Comparison of ENCODE assay signal across 28 mouse cellular contexts in genomic region chr1:21035878-21036277, GRCm38 (mm10). TPM values are rescaled to one million over a fixed set of nuclear protein-coding genes. Genes with fewer than 3 reads are reported as not detected.
DNase-seq lines count a peak whose midpoint lies in the region; ATAC-seq and TF ChIP-seq lines count a peak whose summit lies in the region.
"Had no signal": no experiment of that assay in that cellular context is flagged by ENCODE, and none has a peak within 500 bp of the region (broad histone marks: within the 10 kb centered on the region; RNA-seq: fewer than 3 reads in every experiment).

No protein-coding gene starts in this region.

- DNase-seq in layer of hippocampus, adult 9-11 months, result peak; percentile 6
- DNase-seq in layer of hippocampus, adult 9-10 months (ENCODE audit: low spot score), result no peak
- DNase-seq in spleen, postnatal 36 days (ENCODE audit: low spot score in 2 of 2), result peak; percentile 44
- DNase-seq in spleen, adult 12 weeks (ENCODE audit: low spot score), result no peak
- no peak for DNase-seq in adipocyte (ENCODE audit: low spot score)
- DNase-seq in cerebellum, adult 2 months, result no peak
- DNase-seq in adrenal gland, postnatal 4 days (ENCODE audit: low spot score in 2 of 2), result no peak
- DNase-seq: adrenal gland, postnatal 10 days; cerebellum, adult 9-10 months; forebrain, postnatal 0 days; gastrocnemius, postnatal 25 days; heart, postnatal 4 days; kidney, adult 9 months; kidney, postnatal 14 days; layer of hippocampus, postnatal 36 days; liver, embryonic 13.5 days; lung, embryonic 14.5 days; midbrain, embryonic 14.5 days; retina, postnatal 1 day had no signal

- H3K27ac ChIP-seq in cerebellum, adult 2 months (ENCODE audit: insufficient read depth, low read length), result no peak overlapping the region
- H3K27ac ChIP-seq: embryonic facial prominence, embryonic 12.5 days; hindbrain, embryonic 15.5 days; intestine, embryonic 15.5 days; limb, embryonic 13.5 days; liver, embryonic 13.5 days; neural tube, embryonic 13.5 days had no signal

- H3K4me1 ChIP-seq in cerebellum, adult 2 months (ENCODE audit: control insufficient read depth, insufficient read depth, low read length), result no peaks in the 10 kb centered on the region
- H3K4me1 ChIP-seq: hindbrain, embryonic 15.5 days; liver, embryonic 13.5 days; neural tube, embryonic 13.5 days had no signal

- TF ChIP-seq CTCF in cerebellum, adult 2 months (IDR thresholded peaks at IDR 0.05; ENCODE audit: borderline replicate concordance, insufficient read depth, low read depth, low read length), result no peak

- whole genome bisulfite sequencing in cerebellum, adult 2 months, result 82% methylated on average over 6 of the region's 6 CpGs

- TF ChIP-seq POLR2A in cerebellum, adult 2 months (IDR thresholded peaks at IDR 0.05; ENCODE audit: borderline replicate concordance, insufficient read depth, low read length), result no peak

- H3K4me3 ChIP-seq in cerebellum, adult 2 months (replicated peaks; ENCODE audit: insufficient read depth, low read depth, low read length), result no peak overlapping the region
- H3K4me3 ChIP-seq: embryonic facial prominence, embryonic 12.5 days; hindbrain, embryonic 15.5 days; intestine, embryonic 15.5 days; limb, embryonic 13.5 days; liver, embryonic 13.5 days; megakaryocyte, embryonic 14.5 days; myocyte; neural tube, embryonic 13.5 days had no signal

- H3K27me3 ChIP-seq in cerebellum, adult 2 months (ENCODE audit: control insufficient read depth, insufficient read depth, low read length), result no peaks in the 10 kb centered on the region
- H3K27me3 ChIP-seq: embryonic facial prominence, embryonic 12.5 days; hindbrain, embryonic 15.5 days; intestine, embryonic 15.5 days; limb, embryonic 13.5 days; liver, embryonic 13.5 days; megakaryocyte, embryonic 14.5 days; neural tube, embryonic 13.5 days had no signal

- peak; percentile 78 for ATAC-seq in megakaryocyte, adult 5-6 weeks (ENCODE audit: poor library complexity, severe bottlenecking)
- ATAC-seq: activated CD4-positive, CD25-positive, alpha-beta regulatory T cell, adult 4 months; forebrain, postnatal 0 days; intestine, embryonic 15.5 days had no signal

RNA-seq across cellular contexts. Expression of gene Tram2, which starts 43.2 kb away (rescaled TPM):
- total RNA-seq in megakaryocyte, adult 5-6 weeks (2015), result 13.7 and 16.3 TPM in 2 replicates
- 2.2 and 3.0 TPM in 2 replicates for total RNA-seq in megakaryocyte, adult 5-6 weeks (2017)
- polyA plus RNA-seq in cerebellum, adult 2 months (2012; rRNA removed), result 0.93 and 1.0 TPM in 2 replicates
- 10 to 100 TPM; 12.2 to 14.2 TPM for total RNA-seq in adrenal gland, postnatal 4 days (2021)

Comparison
In these comparisons a context has a peak if more than half of its experiments do, and no peak if none do; other contexts are left out.
1. DNase-seq: peak in layer of hippocampus, adult 9-11 months (single experiment) and spleen, postnatal 36 days (2 of 2); none in layer of hippocampus, adult 9-10 months (single experiment), spleen, adult 12 weeks (single experiment), adipocyte (single experiment), cerebellum, adult 2 months (0 of 2) and adrenal gland, postnatal 4 days (0 of 2).